Mouse (Mus musculus) heart, adult 18-20 months (tissue): ENCODE results near the gene Ugt1a8. TPM values are rescaled to one million over a fixed set of nuclear protein-coding genes. Genes with fewer than 3 reads are reported as not detected.
"Not testable (repeated sequence)": the region's sequence is repeated elsewhere in the genome, so short reads cannot be mapped to it uniquely, and the experiment has no call there.

ENCODE experiments used
- DNase-seq, 2 experiments: peaks; one replicate each; pipeline ENCODE4 v3.0.0; 2021 to 2022; ENCODE audit warnings: mixed read lengths in 1 of 2
- long read RNA-seq, 2 experiments: library from polyadenylated mRNA; stranded (forward); transcript quantifications; one replicate each; pipeline ENCODE4 v2.0.0; 2021
- total RNA-seq, 2 experiments: library from RNA; stranded (reverse); gene quantifications; 2 replicates each; pipeline ENCODE4 v1.2.3; 2021

Gene Ugt1a8
- not detected for total RNA-seq
- long read RNA-seq, experiment 1 = 0 reads
- long read RNA-seq, experiment 2 = 0 reads

- DNase-seq = no peak
These were observed at the start of gene Ugt1a8 for GRCm38 (mm10) chr1:88087513-88087912. TSS of gene Ugt1a8 (plus strand) at chr1:88087813.

- not testable (repeated sequence) for DNase-seq
These were observed 44.6 kb upstream of the Ugt1a8 start for GRCm38 (mm10) chr1:88043044-88043443.

GRCm38 (mm10) chr1:88044832-88045437 lies 42.7 kb upstream of the Ugt1a8 start:
- not testable (repeated sequence) for DNase-seq

- not testable (repeated sequence) for DNase-seq
These were observed 40.2 kb upstream of the Ugt1a8 start for GRCm38 (mm10) chr1:88047408-88047807.

GRCm38 (mm10) chr1:88055088-88055487 lies 32.5 kb upstream of the Ugt1a8 start, which contains the start of gene Ugt1a10:
TSS of gene Ugt1a10 (plus strand) at chr1:88055388.
- DNase-seq = no peak

GRCm38 (mm10) chr1:88066472-88067102 lies 21.0 kb upstream of the Ugt1a8 start:
- DNase-seq = not testable (repeated sequence)

GRCm38 (mm10) chr1:88070495-88070894 lies 17.1 kb upstream of the Ugt1a8 start, which contains the start of gene Ugt1a9:
TSS of gene Ugt1a9 (plus strand) at chr1:88070800.
- no peak for DNase-seq

- DNase-seq = no peak
These were observed 16.7 kb upstream of the Ugt1a8 start for GRCm38 (mm10) chr1:88070902-88071301.

GRCm38 (mm10) chr1:88074471-88074870 lies 13.1 kb upstream of the Ugt1a8 start:
- no peak for DNase-seq

- DNase-seq = no peak
These were observed 10.5 kb upstream of the Ugt1a8 start for GRCm38 (mm10) chr1:88077128-88077527.

GRCm38 (mm10) chr1:88081670-88082069 lies 5.9 kb upstream of the Ugt1a8 start:
- no peak for DNase-seq

GRCm38 (mm10) chr1:88086125-88086524 lies 1.5 kb upstream of the Ugt1a8 start:
- DNase-seq = no peak

- DNase-seq = no peak
These were observed 4.7 kb downstream of the Ugt1a8 start for GRCm38 (mm10) chr1:88092341-88092740.

GRCm38 (mm10) chr1:88094270-88094676 lies 6.7 kb downstream of the Ugt1a8 start:
- not testable (repeated sequence) for DNase-seq

- peak; percentile 41 to 66 for DNase-seq
These were observed 7.4 kb downstream of the Ugt1a8 start, which contains the start of gene Ugt1a7c for GRCm38 (mm10) chr1:88094941-88095492. TSS of gene Ugt1a7c (plus strand) at chr1:88095062.

GRCm38 (mm10) chr1:88098546-88098945 lies 10.9 kb downstream of the Ugt1a8 start:
- not testable (repeated sequence) for DNase-seq

- not testable (repeated sequence) for DNase-seq
These were observed 12.1 kb downstream of the Ugt1a8 start for GRCm38 (mm10) chr1:88099691-88100090.

- DNase-seq = peak in 1 of 2 experiments; percentile 27
These were observed 15.4 kb downstream of the Ugt1a8 start, which contains the start of gene Ugt1a6b for GRCm38 (mm10) chr1:88103019-88103418. TSS of gene Ugt1a6b (plus strand) at chr1:88103252.

- not testable (repeated sequence) for DNase-seq
These were observed 16.3 kb downstream of the Ugt1a8 start for GRCm38 (mm10) chr1:88103697-88104468.

GRCm38 (mm10) chr1:88104667-88105430 lies 17.2 kb downstream of the Ugt1a8 start:
- DNase-seq = no peak

- DNase-seq = no peak
These were observed 18.0 kb downstream of the Ugt1a8 start for GRCm38 (mm10) chr1:88105656-88106055.
